Mouse (Mus musculus): ENCODE measurements at regions not wholly inside any gene's neighbourhood (a gene's known extent, or its start where the extent isn't known, plus 50 kb on each side); places are given as distances from the start of the nearest gene placed in this dataset.

GRCm38 (mm10) chr1:81954507-81954906 is 278.4 kb upstream of the Gm9747 start:
- Histone ChIP-seq H3K4me1 (ENCODE audit: control insufficient read depth, insufficient read depth, low read length) (no peaks in the 10 kb centered on the region), H3K27me3 (ENCODE audit: control insufficient read depth, insufficient read depth, low read length) (no peaks in the 10 kb centered on the region), H3K4me2 (ENCODE audit: low read depth, low read length) (no peak overlapping the region), H3K27ac (ENCODE audit: low read depth, low read length) (no peak overlapping the region), H3K9me3 (ENCODE audit: control insufficient read depth, low read length) (no peaks in the 10 kb centered on the region), H3K4me3 (ENCODE audit: low read depth, low read length) (no peak overlapping the region), H3K36me3 (ENCODE audit: control insufficient read depth, insufficient read depth, low read length) (no peaks in the 10 kb centered on the region), H3K9ac (replicated peaks; ENCODE audit: low read depth, low read length) (no peak overlapping the region)
- 91% methylated on average over 2 of the region's 2 CpGs for WGBS
- ATAC-seq (ENCODE audit: low read depth), result no peak

DNA sequence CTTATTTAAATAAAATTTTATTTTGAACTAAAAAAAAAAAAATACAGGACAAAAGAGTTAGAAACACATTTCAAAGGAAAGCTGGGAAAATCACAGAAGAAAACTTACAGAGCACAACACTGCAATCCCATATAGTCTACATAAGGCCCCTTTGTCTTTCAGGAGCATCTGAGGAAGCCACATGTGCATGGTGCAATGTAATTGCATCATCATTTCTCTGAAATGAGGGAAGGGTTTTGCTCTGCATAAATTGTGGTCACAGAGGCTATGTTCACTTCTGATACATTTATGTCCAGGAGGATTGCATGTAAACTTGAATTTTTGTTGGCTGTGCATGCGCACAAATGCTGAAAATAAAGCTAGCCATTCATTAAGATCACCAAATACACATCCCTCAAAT is 265.9 kb upstream of the Gm9747 start:
- Histone ChIP-seq H3K4me1 (ENCODE audit: control insufficient read depth, insufficient read depth, low read length) (no peaks in the 10 kb centered on the region), H3K27me3 (ENCODE audit: control insufficient read depth, insufficient read depth, low read length) (no peaks in the 10 kb centered on the region), H3K9ac (replicated peaks; ENCODE audit: low read depth, low read length) (no peak overlapping the region), H3K9me3 (ENCODE audit: control insufficient read depth, low read length) (no peaks in the 10 kb centered on the region), H3K4me3 (ENCODE audit: low read depth, low read length) (no peak overlapping the region), H3K36me3 (ENCODE audit: control insufficient read depth, insufficient read depth, low read length) (no peaks in the 10 kb centered on the region), H3K4me2 (ENCODE audit: low read depth, low read length) (no peak overlapping the region), H3K27ac (ENCODE audit: low read depth, low read length) (no peak overlapping the region)
- WGBS, result 97% methylated on average over 1 of the region's 1 CpGs
- no peak for ATAC-seq (ENCODE audit: low read depth)

DNA sequence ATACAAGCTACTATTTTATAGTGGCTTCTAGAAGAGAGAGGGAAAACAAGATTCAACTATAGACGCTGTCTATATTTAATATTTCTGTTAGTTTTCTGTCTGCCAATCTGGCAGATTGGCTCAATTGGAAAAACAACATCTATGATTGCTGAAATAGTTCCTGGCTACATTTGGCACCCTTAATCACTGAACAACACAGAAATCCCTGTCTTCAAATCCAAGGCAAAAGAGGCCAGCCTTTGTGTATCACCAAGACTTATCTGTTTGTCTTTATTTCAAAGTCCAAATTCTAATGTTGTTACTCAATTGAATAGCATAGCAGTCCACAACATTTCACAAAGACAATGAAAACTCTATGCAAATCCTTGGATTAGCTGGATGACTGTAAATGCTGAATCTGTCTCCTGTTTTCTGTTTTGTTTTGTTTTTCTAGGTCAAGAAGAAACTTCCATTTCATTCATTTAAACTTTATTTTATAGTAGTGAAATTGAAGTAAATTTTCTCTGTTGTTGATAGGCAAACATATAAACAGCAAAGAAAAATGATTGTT is 265.1 kb upstream of the Gm9747 start:
- WGBS, result 86% methylated on average over 1 of the region's 1 CpGs
- Histone ChIP-seq H3K36me3 (ENCODE audit: control insufficient read depth, insufficient read depth, low read length) (no peaks in the 10 kb centered on the region), H3K4me1 (ENCODE audit: control insufficient read depth, insufficient read depth, low read length) (no peaks in the 10 kb centered on the region), H3K4me2 (ENCODE audit: low read depth, low read length) (no peak overlapping the region), H3K9ac (replicated peaks; ENCODE audit: low read depth, low read length) (no peak overlapping the region), H3K27me3 (ENCODE audit: control insufficient read depth, insufficient read depth, low read length) (no peaks in the 10 kb centered on the region), H3K9me3 (ENCODE audit: control insufficient read depth, low read length) (no peaks in the 10 kb centered on the region), H3K27ac (ENCODE audit: low read depth, low read length) (no peak overlapping the region), H3K4me3 (ENCODE audit: low read depth, low read length) (no peak overlapping the region)
- no peak for ATAC-seq (ENCODE audit: low read depth)

GRCm38 (mm10) chr1:81972575-81972974 is 260.3 kb upstream of the Gm9747 start:
- ATAC-seq (ENCODE audit: low read depth), result no peak
- H3K27me3 ChIP-seq (ENCODE audit: control insufficient read depth, insufficient read depth, low read length), result no peaks in the 10 kb centered on the region
- H3K4me3 ChIP-seq (ENCODE audit: low read depth, low read length), result no peak overlapping the region
- H3K36me3 ChIP-seq (ENCODE audit: control insufficient read depth, insufficient read depth, low read length), result no peaks in the 10 kb centered on the region
- no peak overlapping the region for H3K27ac ChIP-seq (ENCODE audit: low read depth, low read length)
- H3K9me3 ChIP-seq (ENCODE audit: control insufficient read depth, low read length), result no peaks in the 10 kb centered on the region
- no peak overlapping the region for H3K9ac ChIP-seq (replicated peaks; ENCODE audit: low read depth, low read length)
- 78% methylated on average over 5 of the region's 5 CpGs for WGBS
- H3K4me2 ChIP-seq (ENCODE audit: low read depth, low read length), result no peak overlapping the region
- no peaks in the 10 kb centered on the region for H3K4me1 ChIP-seq (ENCODE audit: control insufficient read depth, insufficient read depth, low read length)

DNA sequence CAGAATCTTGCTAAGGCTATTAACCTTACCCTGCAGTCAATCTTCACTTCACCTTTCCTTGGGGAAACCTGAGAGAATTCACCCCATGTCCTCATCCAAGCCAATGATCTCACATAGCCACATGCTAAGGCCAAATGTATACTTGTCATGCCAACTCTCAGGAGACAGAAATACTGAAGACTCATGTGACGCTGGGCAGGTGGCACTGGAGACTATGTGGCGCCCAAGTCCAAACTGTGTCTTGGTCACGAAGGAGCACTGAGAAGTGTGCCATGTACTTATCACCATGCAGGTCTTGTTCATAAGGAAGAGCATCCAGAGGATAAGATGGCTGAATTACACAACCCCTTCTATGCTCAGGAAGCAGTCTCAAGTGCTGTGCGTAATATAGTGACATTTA is 259.4 kb upstream of the Gm9747 start:
- H3K4me3 ChIP-seq (ENCODE audit: low read depth, low read length), result no peak overlapping the region
- no peak overlapping the region for H3K27ac ChIP-seq (ENCODE audit: low read depth, low read length)
- H3K9me3 ChIP-seq (ENCODE audit: control insufficient read depth, low read length), result no peaks in the 10 kb centered on the region
- no peaks in the 10 kb centered on the region for H3K27me3 ChIP-seq (ENCODE audit: control insufficient read depth, insufficient read depth, low read length)
- 89% methylated on average over 4 of the region's 4 CpGs for WGBS
- H3K4me1 ChIP-seq (ENCODE audit: control insufficient read depth, insufficient read depth, low read length), result no peaks in the 10 kb centered on the region
- H3K9ac ChIP-seq (replicated peaks; ENCODE audit: low read depth, low read length), result no peak overlapping the region
- no peaks in the 10 kb centered on the region for H3K36me3 ChIP-seq (ENCODE audit: control insufficient read depth, insufficient read depth, low read length)
- H3K4me2 ChIP-seq (ENCODE audit: low read depth, low read length), result no peak overlapping the region
- no peak for ATAC-seq (ENCODE audit: low read depth)

GRCm38 (mm10) chr1:82007943-82008342 is 225.0 kb upstream of the Gm9747 start:
- H3K4me2 ChIP-seq (ENCODE audit: low read depth, low read length), result no peak overlapping the region
- H3K36me3 ChIP-seq (ENCODE audit: control insufficient read depth, insufficient read depth, low read length), result no peaks in the 10 kb centered on the region
- no peak overlapping the region for H3K27ac ChIP-seq (ENCODE audit: low read depth, low read length)
- no peak overlapping the region for H3K9ac ChIP-seq (replicated peaks; ENCODE audit: low read depth, low read length)
- H3K4me3 ChIP-seq (ENCODE audit: low read depth, low read length), result no peak overlapping the region
- no peaks in the 10 kb centered on the region for H3K27me3 ChIP-seq (ENCODE audit: control insufficient read depth, insufficient read depth, low read length)
- no peaks in the 10 kb centered on the region for H3K9me3 ChIP-seq (ENCODE audit: control insufficient read depth, low read length)
- no peak for ATAC-seq (ENCODE audit: low read depth)
- H3K4me1 ChIP-seq (ENCODE audit: control insufficient read depth, insufficient read depth, low read length), result no peaks in the 10 kb centered on the region
- WGBS, result 85% methylated on average over 5 of the region's 5 CpGs

- no peaks in the 10 kb centered on the region for H3K36me3 ChIP-seq (ENCODE audit: control insufficient read depth, insufficient read depth, low read length)
- WGBS, result 81% methylated on average over 4 of the region's 4 CpGs
- ATAC-seq (ENCODE audit: low read depth), result no peak
- H3K4me2 ChIP-seq (ENCODE audit: low read depth, low read length), result no peak overlapping the region
- no peaks in the 10 kb centered on the region for H3K9me3 ChIP-seq (ENCODE audit: control insufficient read depth, low read length)
- no peaks in the 10 kb centered on the region for H3K27me3 ChIP-seq (ENCODE audit: control insufficient read depth, insufficient read depth, low read length)
- H3K27ac ChIP-seq (ENCODE audit: low read depth, low read length), result no peak overlapping the region
- H3K4me3 ChIP-seq (ENCODE audit: low read depth, low read length), result no peak overlapping the region
- no peak overlapping the region for H3K9ac ChIP-seq (replicated peaks; ENCODE audit: low read depth, low read length)
- H3K4me1 ChIP-seq (ENCODE audit: control insufficient read depth, insufficient read depth, low read length), result no peaks in the 10 kb centered on the region
Measured at GRCm38 (mm10) chr1:82008805-82009204, 224.1 kb upstream of the Gm9747 start.

DNA sequence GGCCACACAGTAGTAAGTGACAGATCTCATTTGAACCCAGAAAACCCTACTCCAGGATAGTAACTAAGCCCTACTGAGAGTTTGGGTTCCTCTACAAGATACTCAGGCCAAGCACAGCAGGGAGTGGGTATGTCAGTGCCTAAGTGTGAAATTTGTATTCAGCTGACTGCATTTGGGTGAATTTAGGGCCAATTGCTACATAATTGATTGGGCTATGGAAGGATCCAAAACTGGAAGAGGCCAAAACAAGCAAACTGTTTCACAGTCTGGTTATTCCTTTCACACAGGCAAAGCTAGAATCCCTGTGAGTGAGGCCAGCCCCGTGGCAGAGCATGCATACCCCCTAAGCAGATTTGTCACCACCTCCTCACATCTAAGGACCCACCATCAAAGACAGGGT is 221.9 kb upstream of the Gm9747 start:
- no peak overlapping the region for H3K4me3 ChIP-seq (ENCODE audit: low read depth, low read length)
- WGBS, result 43% methylated on average over 1 of the region's 1 CpGs

GRCm38 (mm10) chr1:82015341-82015740 is 217.6 kb upstream of the Gm9747 start:
- Histone ChIP-seq H3K27ac (ENCODE audit: low read depth, low read length) (no peak overlapping the region), H3K4me2 (ENCODE audit: low read depth, low read length) (no peak overlapping the region), H3K27me3 (ENCODE audit: control insufficient read depth, insufficient read depth, low read length) (no peaks in the 10 kb centered on the region), H3K4me1 (ENCODE audit: control insufficient read depth, insufficient read depth, low read length) (no peaks in the 10 kb centered on the region), H3K9me3 (ENCODE audit: control insufficient read depth, low read length) (no peaks in the 10 kb centered on the region), H3K9ac (replicated peaks; ENCODE audit: low read depth, low read length) (no peak overlapping the region), H3K4me3 (ENCODE audit: low read depth, low read length) (no peak overlapping the region), H3K36me3 (ENCODE audit: control insufficient read depth, insufficient read depth, low read length) (no peaks in the 10 kb centered on the region)
- ATAC-seq (ENCODE audit: low read depth), result no peak

More for the DNA sequence above, 221.9 kb upstream of the Gm9747 start:
- H3K9ac ChIP-seq (replicated peaks; ENCODE audit: low read depth, low read length), result no peak overlapping the region
- no peaks in the 10 kb centered on the region for H3K36me3 ChIP-seq (ENCODE audit: control insufficient read depth, insufficient read depth, low read length)
- no peak overlapping the region for H3K4me2 ChIP-seq (ENCODE audit: low read depth, low read length)
- H3K27me3 ChIP-seq (ENCODE audit: control insufficient read depth, insufficient read depth, low read length), result no peaks in the 10 kb centered on the region
- H3K27ac ChIP-seq (ENCODE audit: low read depth, low read length), result no peak overlapping the region
- no peaks in the 10 kb centered on the region for H3K4me1 ChIP-seq (ENCODE audit: control insufficient read depth, insufficient read depth, low read length)
- no peaks in the 10 kb centered on the region for H3K9me3 ChIP-seq (ENCODE audit: control insufficient read depth, low read length)
- no peak for ATAC-seq (ENCODE audit: low read depth)

All from neural tube, embryonic 14.5 days (tissue).